Mouse (Mus musculus): ENCODE measurements at regions not wholly inside any gene's neighbourhood (a gene's known extent, or its start where the extent isn't known, plus 50 kb on each side); places are given as distances from the start of the nearest gene placed in this dataset.

DNA sequence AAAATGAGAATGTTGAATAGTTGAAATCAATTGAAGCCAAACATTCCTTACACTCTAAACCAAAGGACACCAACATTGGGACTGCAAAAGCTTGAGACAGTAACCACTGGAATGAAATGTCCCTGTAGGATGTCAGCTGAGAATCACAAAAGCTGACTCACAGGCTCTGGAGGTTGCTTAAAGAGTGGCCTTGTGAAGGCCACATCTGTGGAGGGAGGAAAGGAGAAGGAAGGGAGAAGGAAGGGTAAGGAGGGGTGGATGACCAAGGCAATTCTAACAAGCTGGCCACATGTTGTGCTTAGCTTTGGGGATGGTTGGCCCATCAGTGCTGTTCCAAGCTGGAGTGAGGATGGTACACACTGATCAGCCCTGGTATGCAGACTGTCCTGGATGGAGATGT is 205.2 kb upstream of the Gm9747 start:
- no peak for TF ChIP-seq CTCF (IDR thresholded peaks at IDR 0.05; ENCODE audit: borderline replicate concordance, insufficient read depth, low read length)
- no peak for TF ChIP-seq POLR2A (IDR thresholded peaks at IDR 0.05; ENCODE audit: low read depth, low read length)
